Mouse (Mus musculus) MEL (cell line): Measurements from ENCODE around the gene Rps6ka1.

Experiments used
- BHLHE40 ChIP-seq: IDR thresholded peaks from 2 replicates; pipeline ENCODE4 v1.6.1; 2012; ENCODE audit warnings: low read depth, mild to moderate bottlenecking, inconsistent platforms, low read length, improper control_type of control experiment, borderline replicate concordance
- CHD1 ChIP-seq: IDR thresholded peaks from 2 replicates; pipeline ENCODE4 v1.6.1; 2012; ENCODE audit warnings: low read depth, mild to moderate bottlenecking, inconsistent platforms, low read length, improper control_type of control experiment
- CTCF ChIP-seq, 3 experiments: IDR thresholded peaks in 2 of 3; conservative IDR thresholded peaks in 1 of 3; 2 replicates each; pipeline ENCODE4 v1.5.1; 2011 to 2012; ENCODE audit warnings: low read length in 3 of 3, low read depth in 2 of 3, mild to moderate bottlenecking in 2 of 3, improper control_type of control experiment in 1 of 3, inconsistent platforms in 1 of 3, mixed read lengths in 1 of 3, moderate library complexity in 1 of 3; ENCODE audit not compliant: control insufficient read depth in 1 of 3, insufficient read depth in 1 of 3, poor library complexity in 1 of 3, severe bottlenecking in 1 of 3
- EP300 ChIP-seq, 2 experiments: IDR thresholded peaks; 2 replicates each; pipeline ENCODE4 v1.6.1; 2011; ENCODE audit warnings: improper control_type of control experiment in 2 of 2, low read length in 2 of 2, low read depth in 1 of 2, mild to moderate bottlenecking in 1 of 2
- MEF2A ChIP-seq: IDR thresholded peaks from 2 replicates; pipeline ENCODE4 v1.6.1; 2014; ENCODE audit warnings: low read depth, mild to moderate bottlenecking, inconsistent platforms, low read length, improper control_type of control experiment; ENCODE audit not compliant: poor library complexity, insufficient replicate concordance, severe bottlenecking; ENCODE audit errors: extremely low read depth
- POLR2A ChIP-seq, 2 experiments: IDR thresholded peaks; 2 replicates each; pipeline ENCODE4 v1.6.1; 2011 to 2012; ENCODE audit warnings: low read length in 2 of 2, mild to moderate bottlenecking in 2 of 2, control low read depth in 1 of 2, improper control_type of control experiment in 1 of 2, low read depth in 1 of 2, moderate library complexity in 1 of 2; ENCODE audit not compliant: control insufficient read depth in 1 of 2, insufficient read depth in 1 of 2, poor library complexity in 1 of 2
- USF2 ChIP-seq, 2 experiments: IDR thresholded peaks; 2 replicates each; pipeline ENCODE4 v1.6.1; 2011 to 2012; ENCODE audit warnings: improper control_type of control experiment in 2 of 2, low read length in 2 of 2, borderline replicate concordance in 1 of 2, inconsistent platforms in 1 of 2, low read depth in 1 of 2, mild to moderate bottlenecking in 1 of 2; ENCODE audit not compliant: insufficient read depth in 1 of 2

GRCm38 (mm10) chr4:133839385-133839826 is 48.2 kb downstream of the Rps6ka1 start:
- TF ChIP-seq CTCF (IDR thresholded peaks at IDR 0.05 in 2 of 3, conservative IDR thresholded peaks at IDR 0.05 in 1 of 3; ENCODE audit: control insufficient read depth in 1 of 3, insufficient read depth in 1 of 3, low read depth in 2 of 3, low read length in 3 of 3, poor library complexity in 1 of 3, severe bottlenecking in 1 of 3), result peak; percentile 61 to 80 (median 70)
- no peak for TF ChIP-seq CHD1
- TF ChIP-seq MEF2A, result no peak
- TF ChIP-seq USF2 (IDR thresholded peaks at IDR 0.05; ENCODE audit: borderline replicate concordance in 1 of 2, insufficient read depth in 1 of 2, low read depth in 1 of 2, low read length in 2 of 2), result no peak
- TF ChIP-seq EP300 (IDR thresholded peaks at IDR 0.05; ENCODE audit: low read depth in 1 of 2, low read length in 2 of 2), result no peak
- TF ChIP-seq BHLHE40, result no peak
- TF ChIP-seq POLR2A (IDR thresholded peaks at IDR 0.05; ENCODE audit: control insufficient read depth in 1 of 2, insufficient read depth in 1 of 2, low read depth in 1 of 2, low read length in 2 of 2, poor library complexity in 1 of 2), result no peak
